Mouse (Mus musculus): Measurements from ENCODE around the gene Phactr3. TPM values are rescaled to one million over a fixed set of nuclear protein-coding genes. Genes with fewer than 3 reads are reported as not detected.
A peak's percentile ranks its signal among the peaks of the same experiment; 100 is the strongest.
"Not testable (repeated sequence)": the region's sequence is repeated elsewhere in the genome, so short reads cannot be mapped to it uniquely, and the experiment has no call there.

Phactr3 gene
- 0.70 and 0.87 TPM in 2 replicates for polyA plus RNA-seq (2015; fragmentation: Nextera tagmentation; extraction: Ambion mirVana)

- WGBS, result 2% methylated on average over 35 of the region's 45 CpGs
- peaks cover 4% of the 10 kb centered on the region; the same call in 1 of the 2 replicates for H3K4me1 ChIP-seq (replicated peaks; ENCODE audit: control insufficient read depth, insufficient read depth, low read length)
- no peaks in the 10 kb centered on the region for H3K36me3 ChIP-seq (ENCODE audit: control insufficient read depth, insufficient read depth, low read length)
- H3K9ac ChIP-seq (ENCODE audit: low read length), result peak within 1 kb of the TSS; percentile 35; the same call in 1 of the 2 replicates
- H3K4me3 ChIP-seq (ENCODE audit: low read length), result peak within 1 kb of the TSS; percentile 46
- peak; percentile 67 for ATAC-seq (ENCODE audit: low read depth)
- H3K4me2 ChIP-seq (ENCODE audit: low read depth, low read length), result peak within 1 kb of the TSS; percentile 79
- no peak within 1 kb of the TSS for H3K27ac ChIP-seq (ENCODE audit: low read length)
- H3K9me3 ChIP-seq (ENCODE audit: control insufficient read depth, low read length), result no peaks in the 10 kb centered on the region
- peaks cover 17% of the 10 kb centered on the region for H3K27me3 ChIP-seq (ENCODE audit: control insufficient read depth, insufficient read depth, low read depth, low read length)
Measured at GRCm38 (mm10) chr2:178118801-178119560, at the start of gene Phactr3. Phactr3 (plus strand) TSS chr2:178118975.

- not testable (repeated sequence) for H3K4me1 ChIP-seq (replicated peaks; ENCODE audit: control insufficient read depth, insufficient read depth, low read length); ATAC-seq (ENCODE audit: low read depth); H3K27me3 ChIP-seq (ENCODE audit: control insufficient read depth, insufficient read depth, low read depth, low read length); H3K27ac ChIP-seq (ENCODE audit: low read length); H3K9me3 ChIP-seq (ENCODE audit: control insufficient read depth, low read length); H3K36me3 ChIP-seq (ENCODE audit: control insufficient read depth, insufficient read depth, low read length)
- H3K4me3 ChIP-seq (ENCODE audit: low read length), result peak within 1 kb of the TSS; percentile 50
- peak within 1 kb of the TSS; percentile 59 for H3K9ac ChIP-seq (ENCODE audit: low read length)
- peak within 1 kb of the TSS; percentile 47 for H3K4me2 ChIP-seq (ENCODE audit: low read depth, low read length)
- WGBS, result 8% methylated on average over 2 of the region's 14 CpGs
Measured at GRCm38 (mm10) chr2:178078166-178078717, 40.5 kb upstream of the Phactr3 start, which contains the start of gene Zfp931. Zfp931 (minus strand) TSS chr2:178078476.

GRCm38 (mm10) chr2:178089586-178089985 lies 29.2 kb upstream of the Phactr3 start:
- H3K9me3 ChIP-seq (ENCODE audit: control insufficient read depth, low read length), result no peaks in the 10 kb centered on the region
- H3K4me1 ChIP-seq (replicated peaks; ENCODE audit: control insufficient read depth, insufficient read depth, low read length), result no peaks in the 10 kb centered on the region
- H3K27me3 ChIP-seq (ENCODE audit: control insufficient read depth, insufficient read depth, low read depth, low read length), result no peaks in the 10 kb centered on the region
- no peaks in the 10 kb centered on the region for H3K36me3 ChIP-seq (ENCODE audit: control insufficient read depth, insufficient read depth, low read length)
- no peak overlapping the region for H3K4me2 ChIP-seq (ENCODE audit: low read depth, low read length)
- H3K4me3 ChIP-seq (ENCODE audit: low read length), result no peak overlapping the region
- H3K9ac ChIP-seq (ENCODE audit: low read length), result no peak overlapping the region
- H3K27ac ChIP-seq (ENCODE audit: low read length), result no peak overlapping the region
- ATAC-seq (ENCODE audit: low read depth), result no peak

- Histone ChIP-seq H3K36me3 (ENCODE audit: control insufficient read depth, insufficient read depth, low read length) (no peaks in the 10 kb centered on the region), H3K4me3 (ENCODE audit: low read length) (no peak overlapping the region), H3K9me3 (ENCODE audit: control insufficient read depth, low read length) (no peaks in the 10 kb centered on the region), H3K27ac (ENCODE audit: low read length) (no peak overlapping the region), H3K27me3 (ENCODE audit: control insufficient read depth, insufficient read depth, low read depth, low read length) (no peaks in the 10 kb centered on the region), H3K9ac (ENCODE audit: low read length) (no peak overlapping the region), H3K4me2 (ENCODE audit: low read depth, low read length) (no peak overlapping the region), H3K4me1 (replicated peaks; ENCODE audit: control insufficient read depth, insufficient read depth, low read length) (no peaks in the 10 kb centered on the region)
- WGBS, result 7% methylated on average over 2 of the region's 2 CpGs
- no peak for ATAC-seq (ENCODE audit: low read depth)
Measured at GRCm38 (mm10) chr2:178098021-178098420, 20.8 kb upstream of the Phactr3 start.

DNA sequence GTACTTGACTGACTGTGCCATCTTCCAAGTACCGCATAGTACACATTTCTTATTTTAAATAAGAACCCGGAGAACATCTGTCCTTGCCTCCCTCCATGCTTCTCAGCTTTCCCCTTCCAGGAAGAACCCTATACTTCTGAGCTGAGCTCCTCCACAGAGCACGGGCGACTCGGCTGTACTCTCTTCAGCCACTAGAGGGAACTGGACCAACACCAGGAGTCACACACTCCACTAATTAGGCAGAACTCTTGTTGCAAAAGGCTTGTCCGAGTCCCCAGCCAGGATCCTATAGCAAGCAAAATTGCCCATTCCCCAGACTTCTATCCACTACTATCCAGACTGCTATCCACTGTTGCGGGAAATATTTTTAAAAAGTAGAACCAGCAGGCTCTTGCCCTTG lies 16.8 kb upstream of the Phactr3 start:
- Histone ChIP-seq H3K4me2 (ENCODE audit: low read depth, low read length) (no peak overlapping the region), H3K36me3 (ENCODE audit: control insufficient read depth, insufficient read depth, low read length) (no peaks in the 10 kb centered on the region), H3K9me3 (ENCODE audit: control insufficient read depth, low read length) (no peaks in the 10 kb centered on the region), H3K4me1 (replicated peaks; ENCODE audit: control insufficient read depth, insufficient read depth, low read length) (no peaks in the 10 kb centered on the region), H3K4me3 (ENCODE audit: low read length) (no peak overlapping the region), H3K27ac (ENCODE audit: low read length) (no peak overlapping the region), H3K9ac (ENCODE audit: low read length) (no peak overlapping the region), H3K27me3 (ENCODE audit: control insufficient read depth, insufficient read depth, low read depth, low read length) (no peaks in the 10 kb centered on the region)
- peak; percentile 64 for ATAC-seq (ENCODE audit: low read depth)
- 10% methylated on average over 7 of the region's 7 CpGs for WGBS

DNA sequence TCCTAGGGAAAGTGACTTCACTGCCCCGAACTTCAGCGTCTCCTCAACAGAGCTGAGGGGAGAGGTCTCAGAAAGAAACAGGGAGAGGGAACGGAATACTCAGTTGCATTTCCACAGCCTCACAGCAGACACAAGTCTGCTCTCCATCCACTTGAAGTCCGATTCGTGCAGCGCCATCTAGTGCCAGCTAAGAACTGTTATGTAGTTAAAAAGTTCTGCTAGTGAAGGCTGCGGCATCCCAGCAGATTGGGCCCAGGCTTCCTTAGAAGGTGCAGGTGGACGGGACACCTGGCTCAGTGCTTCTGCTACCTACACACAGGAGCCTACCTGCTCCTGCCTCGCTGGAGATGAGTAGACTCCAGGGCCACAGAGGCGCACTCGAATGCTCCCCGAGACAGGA lies 829 bp upstream of the Phactr3 start:
- Histone ChIP-seq H3K4me3 (ENCODE audit: low read length) (no peak overlapping the region), H3K27ac (ENCODE audit: low read length) (no peak overlapping the region), H3K9ac (ENCODE audit: low read length) (no peak overlapping the region), H3K27me3 (ENCODE audit: control insufficient read depth, insufficient read depth, low read depth, low read length) (peaks cover 17% of the 10 kb centered on the region), H3K4me1 (replicated peaks; ENCODE audit: control insufficient read depth, insufficient read depth, low read length) (peaks cover 4% of the 10 kb centered on the region; the same call in 1 of the 2 replicates), H3K9me3 (ENCODE audit: control insufficient read depth, low read length) (no peaks in the 10 kb centered on the region), H3K4me2 (ENCODE audit: low read depth, low read length) (no peak overlapping the region), H3K36me3 (ENCODE audit: control insufficient read depth, insufficient read depth, low read length) (no peaks in the 10 kb centered on the region)
- WGBS, result 21% methylated on average over 12 of the region's 12 CpGs
- ATAC-seq (ENCODE audit: low read depth), result no peak

DNA sequence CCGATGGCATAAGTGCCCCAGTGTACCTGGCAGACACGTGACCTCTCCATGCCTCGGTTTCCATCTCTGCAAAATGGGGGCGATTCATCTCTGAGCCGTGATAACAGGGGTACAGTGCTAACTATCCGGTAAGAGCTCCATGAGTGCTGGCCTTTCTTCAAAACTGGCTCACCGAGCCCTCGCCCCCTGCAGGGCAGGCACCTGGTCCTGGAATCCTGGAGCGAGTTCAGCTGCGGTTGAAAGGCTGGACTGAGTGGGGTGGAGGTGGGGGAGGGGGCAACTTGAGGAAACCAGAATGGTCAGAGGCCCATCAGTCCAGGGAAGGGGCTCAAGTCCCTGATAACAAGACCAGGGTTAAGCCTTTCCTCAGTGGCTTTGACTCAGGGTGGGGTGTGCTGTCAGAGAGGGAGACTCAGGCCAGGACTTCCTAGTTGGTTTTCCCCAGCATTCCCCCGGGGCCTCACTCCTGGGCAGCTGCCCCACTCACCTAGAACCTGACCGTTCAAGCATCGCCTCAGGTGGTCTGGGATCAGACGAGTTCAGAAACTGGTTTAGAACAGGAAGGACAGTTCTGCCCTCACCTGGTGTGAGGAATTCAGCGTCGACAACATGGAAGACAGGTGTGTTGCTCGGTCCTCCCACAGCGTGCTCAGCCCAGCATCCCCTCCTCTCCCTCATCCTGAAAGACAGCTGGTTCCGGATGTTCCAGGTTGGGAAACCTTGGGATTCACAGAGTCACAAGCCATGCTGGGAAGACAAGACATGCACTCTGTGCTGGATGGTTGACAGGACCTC lies 983 bp downstream of the Phactr3 start:
- 18% methylated on average over 19 of the region's 19 CpGs for WGBS
- H3K9me3 ChIP-seq (ENCODE audit: control insufficient read depth, low read length), result no peaks in the 10 kb centered on the region
- no peak overlapping the region for H3K9ac ChIP-seq (ENCODE audit: low read length)
- H3K4me3 ChIP-seq (ENCODE audit: low read length), result peak overlapping the region; percentile 46
- H3K27ac ChIP-seq (ENCODE audit: low read length), result no peak overlapping the region
- no peaks in the 10 kb centered on the region for H3K36me3 ChIP-seq (ENCODE audit: control insufficient read depth, insufficient read depth, low read length)
- peaks cover 4% of the 10 kb centered on the region; the same call in 1 of the 2 replicates for H3K4me1 ChIP-seq (replicated peaks; ENCODE audit: control insufficient read depth, insufficient read depth, low read length)
- peaks cover 17% of the 10 kb centered on the region for H3K27me3 ChIP-seq (ENCODE audit: control insufficient read depth, insufficient read depth, low read depth, low read length)
- peak overlapping the region; percentile 79 for H3K4me2 ChIP-seq (ENCODE audit: low read depth, low read length)
- ATAC-seq (ENCODE audit: low read depth), result no peak

GRCm38 (mm10) chr2:178120356-178120645 lies 1.5 kb downstream of the Phactr3 start:
- Histone ChIP-seq H3K9me3 (ENCODE audit: control insufficient read depth, low read length) (no peaks in the 10 kb centered on the region), H3K27me3 (ENCODE audit: control insufficient read depth, insufficient read depth, low read depth, low read length) (peaks cover 17% of the 10 kb centered on the region)
- no peak for ATAC-seq (ENCODE audit: low read depth)

GRCm38 (mm10) chr2:178120651-178121374 lies 2.0 kb downstream of the Phactr3 start:
- no peak overlapping the region for H3K27ac ChIP-seq (ENCODE audit: low read length)
- no peak overlapping the region for H3K4me3 ChIP-seq (ENCODE audit: low read length)
- peaks cover 17% of the 10 kb centered on the region for H3K27me3 ChIP-seq (ENCODE audit: control insufficient read depth, insufficient read depth, low read depth, low read length)
- H3K9me3 ChIP-seq (ENCODE audit: control insufficient read depth, low read length), result no peaks in the 10 kb centered on the region
- no peak overlapping the region for H3K4me2 ChIP-seq (ENCODE audit: low read depth, low read length)
- H3K36me3 ChIP-seq (ENCODE audit: control insufficient read depth, insufficient read depth, low read length), result no peaks in the 10 kb centered on the region
- WGBS, result 82% methylated on average over 8 of the region's 8 CpGs
- no peak overlapping the region for H3K9ac ChIP-seq (ENCODE audit: low read length)
- ATAC-seq (ENCODE audit: low read depth), result no peak
- peaks cover 4% of the 10 kb centered on the region; the same call in 1 of the 2 replicates for H3K4me1 ChIP-seq (replicated peaks; ENCODE audit: control insufficient read depth, insufficient read depth, low read length)

More at GRCm38 (mm10) chr2:178120356-178120645, 1.5 kb downstream of the Phactr3 start:
- no peaks in the 10 kb centered on the region for H3K36me3 ChIP-seq (ENCODE audit: control insufficient read depth, insufficient read depth, low read length)
- no peak overlapping the region for H3K27ac ChIP-seq (ENCODE audit: low read length)
- no peak overlapping the region for H3K4me2 ChIP-seq (ENCODE audit: low read depth, low read length)
- no peak overlapping the region for H3K9ac ChIP-seq (ENCODE audit: low read length)
- H3K4me3 ChIP-seq (ENCODE audit: low read length), result no peak overlapping the region
- H3K4me1 ChIP-seq (replicated peaks; ENCODE audit: control insufficient read depth, insufficient read depth, low read length), result peaks cover 4% of the 10 kb centered on the region; the same call in 1 of the 2 replicates
